In the genomic region with DNA sequence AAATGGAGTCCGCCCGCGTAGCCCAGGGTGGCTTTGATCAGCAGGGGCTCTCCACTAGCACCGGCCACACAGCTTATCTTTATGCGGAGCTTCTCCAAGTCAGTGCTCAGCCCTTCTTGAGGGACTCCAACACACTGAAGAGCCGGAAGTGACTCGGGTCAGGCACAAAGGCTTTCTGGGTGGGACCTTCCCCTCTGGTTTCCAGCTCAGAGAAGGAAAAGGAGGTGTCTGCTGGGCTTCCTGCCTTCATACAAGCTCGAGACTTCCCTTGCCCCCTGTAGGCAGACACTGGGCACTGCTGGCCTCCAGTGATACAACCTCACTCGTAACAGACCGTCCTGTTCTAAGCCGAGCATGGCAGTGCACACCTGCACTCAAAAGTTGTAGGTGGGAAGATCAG, we compare ENCODE assay signal across 8 mouse cellular contexts. TPM values are rescaled to one million over a fixed set of nuclear protein-coding genes. Genes with fewer than 3 reads are reported as not detected.
DNase-seq lines count a peak whose midpoint lies in the region; ATAC-seq and TF ChIP-seq lines count a peak whose summit lies in the region.

No protein-coding gene starts in this region.

- peak; percentile 76 for TF ChIP-seq CTCF in E14TG2a.4 (conservative IDR thresholded peaks at IDR 0.05; ENCODE audit: low read length)
- TF ChIP-seq CTCF in olfactory bulb, adult 2 months (IDR thresholded peaks at IDR 0.05; ENCODE audit: insufficient read depth, low read depth, low read length) = peak; percentile 36; the same call in 1 of the 2 replicates

- no peak for TF ChIP-seq POLR2A in olfactory bulb, adult 2 months (IDR thresholded peaks at IDR 0.05; ENCODE audit: insufficient read depth, low read depth, low read length)

- H3K27me3 ChIP-seq in E14TG2a.4 (ENCODE audit: insufficient read depth, low read length) = no peaks in the 10 kb centered on the region
- H3K27me3 ChIP-seq in heart, embryonic 10.5 days (ENCODE audit: insufficient read depth, poor library complexity, severe bottlenecking) = no peaks in the 10 kb centered on the region
- H3K27me3 ChIP-seq in limb, embryonic 13.5 days = no peaks in the 10 kb centered on the region
- H3K27me3 ChIP-seq in forebrain, embryonic 15.5 days = no peaks in the 10 kb centered on the region

- H3K36me3 ChIP-seq in E14TG2a.4 (ENCODE audit: insufficient read depth, low read length) = peaks cover 52% of the 10 kb centered on the region
- H3K36me3 ChIP-seq in heart, embryonic 10.5 days = peaks cover 28% of the 10 kb centered on the region
- H3K36me3 ChIP-seq in limb, embryonic 13.5 days = peaks cover 19% of the 10 kb centered on the region
- H3K36me3 ChIP-seq in forebrain, embryonic 15.5 days = no peaks in the 10 kb centered on the region

- H3K9me3 ChIP-seq in E14TG2a.4 (ENCODE audit: low read length) = no peaks in the 10 kb centered on the region
- no peaks in the 10 kb centered on the region for H3K9me3 ChIP-seq in heart, embryonic 10.5 days
- no peaks in the 10 kb centered on the region for H3K9me3 ChIP-seq in limb, embryonic 13.5 days
- H3K9me3 ChIP-seq in forebrain, embryonic 15.5 days = no peaks in the 10 kb centered on the region

- no peak for ATAC-seq in limb, embryonic 13.5 days (ENCODE audit: low FRiP score, low read depth)
- ATAC-seq in forebrain, embryonic 15.5 days (replicated peaks) = no peak

- 75% methylated on average over 11 of the region's 11 CpGs for WGBS in heart, embryonic 10.5 days
- WGBS in limb, embryonic 13.5 days = 81% methylated on average over 11 of the region's 11 CpGs
- 86% methylated on average over 11 of the region's 11 CpGs for WGBS in olfactory bulb, adult 2 months
- 91% methylated on average over 11 of the region's 11 CpGs for WGBS in forebrain, embryonic 15.5 days

- peak overlapping the region; percentile 56 for H3K27ac ChIP-seq in heart, embryonic 10.5 days
- no peak overlapping the region for H3K27ac ChIP-seq in limb, embryonic 13.5 days
- H3K27ac ChIP-seq in olfactory bulb, adult 2 months (ENCODE audit: insufficient read depth, low read depth, low read length) = no peak overlapping the region
- H3K27ac ChIP-seq in forebrain, embryonic 15.5 days (replicated peaks) = no peak overlapping the region

- peak overlapping the region; percentile 63 for H3K4me3 ChIP-seq in E14TG2a.4 (replicated peaks; ENCODE audit: low read length)
- 0 out of 2 replicates have a peak overlapping the region, but pooled peaks have one; percentile 22 for H3K4me3 ChIP-seq in heart, embryonic 10.5 days
- H3K4me3 ChIP-seq in limb, embryonic 13.5 days = no peak overlapping the region
- no peak overlapping the region for H3K4me3 ChIP-seq in olfactory bulb, adult 2 months (ENCODE audit: insufficient read depth, low read depth, low read length)
- H3K4me3 ChIP-seq in forebrain, embryonic 15.5 days = no peak overlapping the region

- no peak overlapping the region for H3K9ac ChIP-seq in limb, embryonic 13.5 days
- H3K9ac ChIP-seq in forebrain, embryonic 15.5 days (replicated peaks) = no peak overlapping the region

- DNase-seq in adrenal gland, adult (ENCODE audit: inconsistent age in 2 of 2, low spot score in 1 of 2) = peak; percentile 63 to 74
- DNase-seq in adrenal gland, adult 8-10 months = no peak
- no peak for DNase-seq in heart, embryonic 10.5 days (ENCODE audit: low spot score)
- DNase-seq in cerebellum, postnatal 25 days = no peak

- H3K4me1 ChIP-seq in E14TG2a.4 (replicated peaks; ENCODE audit: low read depth, low read length) = peaks cover 99% of the 10 kb centered on the region
- peaks cover 87% of the 10 kb centered on the region for H3K4me1 ChIP-seq in heart, embryonic 10.5 days
- peaks cover 68% of the 10 kb centered on the region for H3K4me1 ChIP-seq in limb, embryonic 13.5 days
- peaks cover 73% of the 10 kb centered on the region for H3K4me1 ChIP-seq in olfactory bulb, adult 2 months (ENCODE audit: control insufficient read depth, insufficient read depth, low read length)
- H3K4me1 ChIP-seq in forebrain, embryonic 15.5 days = peaks cover 32% of the 10 kb centered on the region

- 0 out of 2 replicates have a peak overlapping the region, but pooled peaks have one; percentile 7 for H3K4me2 ChIP-seq in limb, embryonic 13.5 days (replicated peaks)
- H3K4me2 ChIP-seq in forebrain, embryonic 15.5 days (replicated peaks) = no peak overlapping the region

RNA-seq across cellular contexts. Expression of a gene that starts 6.6 kb away (rescaled TPM):
- 10 to 100 TPM; 39.1 to 76.8 (median 65.3) TPM for total RNA-seq in adrenal gland, adult 8-10 months (2022)
- 67.7 and 76.3 TPM in 2 replicates for polyA plus RNA-seq in heart, embryonic 10.5 days (2016; fragmentation: Nextera tagmentation; extraction: Ambion mirVana)
- 70.8 and 77.6 TPM in 2 replicates for polyA plus RNA-seq in limb, embryonic 13.5 days (2015; fragmentation: Nextera tagmentation; extraction: Ambion mirVana)
- not detected in 2 replicates for polyA plus RNA-seq in olfactory bulb, adult 2 months (2012; ENCODE audit: insufficient read depth, insufficient read length, low replicate concordance, missing spikeins)
- 37.5 and 40.8 TPM in 2 replicates for polyA plus RNA-seq in forebrain, embryonic 15.5 days (2015; fragmentation: Nextera tagmentation; extraction: Ambion mirVana)

RNA-seq across cellular contexts. Expression of a gene that starts 50.3 kb away (rescaled TPM):
- total RNA-seq in adrenal gland, adult 8-10 months (2022) = 1 to 10 TPM; 5.2 to 6.7 (median 6.1) TPM
- polyA plus RNA-seq in heart, embryonic 10.5 days (2016; fragmentation: Nextera tagmentation; extraction: Ambion mirVana) = 1.6 and 2.0 TPM in 2 replicates
- polyA plus RNA-seq in limb, embryonic 13.5 days (2015; fragmentation: Nextera tagmentation; extraction: Ambion mirVana) = 2.2 and 2.4 TPM in 2 replicates
- polyA plus RNA-seq in olfactory bulb, adult 2 months (2012; ENCODE audit: insufficient read depth, insufficient read length, low replicate concordance, missing spikeins) = not detected in 2 replicates
- polyA plus RNA-seq in forebrain, embryonic 15.5 days (2015; fragmentation: Nextera tagmentation; extraction: Ambion mirVana) = 0.79 and 0.97 TPM in 2 replicates

RNA-seq across cellular contexts. Expression of a gene that starts 58.6 kb away (rescaled TPM):
- total RNA-seq in adrenal gland, adult 8-10 months (2022) = 100 to 1,000 TPM in 2 of 4 experiments, 10 to 100 TPM in 2; 80.4 to 126 (median 97.1) TPM
- 87.9 and 102 TPM in 2 replicates for polyA plus RNA-seq in heart, embryonic 10.5 days (2016; fragmentation: Nextera tagmentation; extraction: Ambion mirVana)
- polyA plus RNA-seq in limb, embryonic 13.5 days (2015; fragmentation: Nextera tagmentation; extraction: Ambion mirVana) = 109 and 116 TPM in 2 replicates
- not detected in 2 replicates for polyA plus RNA-seq in olfactory bulb, adult 2 months (2012; ENCODE audit: insufficient read depth, insufficient read length, low replicate concordance, missing spikeins)
- polyA plus RNA-seq in forebrain, embryonic 15.5 days (2015; fragmentation: Nextera tagmentation; extraction: Ambion mirVana) = 316 and 323 TPM in 2 replicates

Comparison
In these comparisons a context has a peak if more than half of its experiments do, and no peak if none do; other contexts are left out.
1. DNase-seq: peak in adrenal gland, adult (2 of 2); none in adrenal gland, adult 8-10 months (single experiment), heart, embryonic 10.5 days (single experiment) and cerebellum, postnatal 25 days (0 of 2).
2. H3K4me3 ChIP-seq: peak in E14TG2a.4 (single experiment) and heart, embryonic 10.5 days (single experiment); none in limb, embryonic 13.5 days (single experiment), olfactory bulb, adult 2 months (single experiment) and forebrain, embryonic 15.5 days (single experiment).